Mouse (Mus musculus): ENCODE data around the gene Ltb4r2. TPM values are rescaled to one million over a fixed set of nuclear protein-coding genes. Genes with fewer than 3 reads are reported as not detected.

Gene Ltb4r2
- polyA plus RNA-seq, 2 experiments: 0.44 to 0.74 TPM

DNA sequence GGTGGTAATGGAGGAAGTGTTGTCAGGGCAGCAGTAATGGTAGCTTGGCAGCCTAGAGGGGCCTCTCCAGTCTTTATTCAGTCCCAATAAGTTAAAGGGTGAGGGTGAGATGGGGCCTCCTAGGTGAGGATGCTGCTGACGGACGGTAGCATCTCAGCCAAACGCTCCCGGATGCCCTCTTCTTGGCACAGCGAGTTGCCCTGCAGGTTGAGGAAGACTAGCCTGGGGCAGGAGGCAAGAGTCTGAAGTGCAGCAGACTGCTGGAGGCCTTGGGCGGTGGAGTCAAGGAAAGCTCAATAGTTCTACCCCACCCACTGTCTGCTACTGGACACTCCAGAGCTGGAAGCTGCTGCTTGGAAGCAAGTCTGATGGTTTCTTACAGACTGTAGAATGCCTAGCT lies 45.0 kb upstream of the Ltb4r2 start:
- H3K9ac ChIP-seq (ENCODE audit: low read depth, low read length, severe bottlenecking): no peak overlapping the region
- H3K36me3 ChIP-seq (ENCODE audit: control insufficient read depth, insufficient read depth, low read length): peaks cover 30% of the 10 kb centered on the region
- peaks cover 6% of the 10 kb centered on the region for H3K27me3 ChIP-seq (ENCODE audit: control insufficient read depth, insufficient read depth, low read length)
- TF ChIP-seq POLR2A (IDR thresholded peaks at IDR 0.05; ENCODE audit: borderline replicate concordance, extremely low read depth, insufficient read depth, insufficient read length): no peak
- DNase-seq (ENCODE audit: low spot score) (no peak), ATAC-seq (ENCODE audit: low FRiP score, low read depth) (no peak)
- no peaks in the 10 kb centered on the region for H3K9me3 ChIP-seq (ENCODE audit: control insufficient read depth, low read length)
- no peak overlapping the region for H3K4me2 ChIP-seq (replicated peaks; ENCODE audit: low read depth, low read length, severe bottlenecking)
- 96% methylated on average over 6 of the region's 6 CpGs for WGBS
- no peak overlapping the region for H3K27ac ChIP-seq (replicated peaks; ENCODE audit: low read depth, low read length)
- H3K4me1 ChIP-seq (ENCODE audit: control insufficient read depth, insufficient read depth, low read length): peaks cover 6% of the 10 kb centered on the region; the same call in 1 of the 2 replicates
- no peak overlapping the region for H3K4me3 ChIP-seq (replicated peaks; ENCODE audit: low read length)

DNA sequence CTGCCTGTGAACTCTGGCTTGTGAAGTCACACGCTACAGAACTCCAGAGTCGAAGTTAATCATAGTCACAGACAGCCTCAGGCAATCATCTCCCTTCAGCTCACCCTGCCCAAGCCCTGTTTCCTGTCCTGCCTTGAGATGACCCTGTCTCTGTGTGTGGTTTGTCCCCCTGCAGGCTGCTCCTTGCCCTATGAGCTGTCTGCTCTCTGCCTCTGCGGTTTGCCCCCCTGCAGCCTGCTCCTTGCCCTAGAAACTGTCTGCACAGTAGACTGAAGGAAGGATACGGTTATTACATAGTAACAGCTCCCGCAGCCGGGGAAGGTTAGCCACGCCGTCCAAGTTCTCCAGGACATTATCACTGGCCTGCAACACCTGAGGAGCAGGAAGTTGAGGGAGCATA lies 44.3 kb upstream of the Ltb4r2 start:
- peaks cover 30% of the 10 kb centered on the region for H3K36me3 ChIP-seq (ENCODE audit: control insufficient read depth, insufficient read depth, low read length)
- H3K4me2 ChIP-seq (replicated peaks; ENCODE audit: low read depth, low read length, severe bottlenecking): no peak overlapping the region
- H3K4me3 ChIP-seq (replicated peaks; ENCODE audit: low read length): no peak overlapping the region
- no peak overlapping the region for H3K27ac ChIP-seq (replicated peaks; ENCODE audit: low read depth, low read length)
- peaks cover 6% of the 10 kb centered on the region; the same call in 1 of the 2 replicates for H3K4me1 ChIP-seq (ENCODE audit: control insufficient read depth, insufficient read depth, low read length)
- H3K9me3 ChIP-seq (ENCODE audit: control insufficient read depth, low read length): no peaks in the 10 kb centered on the region
- DNase-seq (ENCODE audit: low spot score) (no peak), ATAC-seq (ENCODE audit: low FRiP score, low read depth) (no peak)
- 76% methylated on average over 8 of the region's 8 CpGs for WGBS
- H3K27me3 ChIP-seq (ENCODE audit: control insufficient read depth, insufficient read depth, low read length): peaks cover 6% of the 10 kb centered on the region
- no peak overlapping the region for H3K9ac ChIP-seq (ENCODE audit: low read depth, low read length, severe bottlenecking)
- no peak for TF ChIP-seq POLR2A (IDR thresholded peaks at IDR 0.05; ENCODE audit: borderline replicate concordance, extremely low read depth, insufficient read depth, insufficient read length)

DNA sequence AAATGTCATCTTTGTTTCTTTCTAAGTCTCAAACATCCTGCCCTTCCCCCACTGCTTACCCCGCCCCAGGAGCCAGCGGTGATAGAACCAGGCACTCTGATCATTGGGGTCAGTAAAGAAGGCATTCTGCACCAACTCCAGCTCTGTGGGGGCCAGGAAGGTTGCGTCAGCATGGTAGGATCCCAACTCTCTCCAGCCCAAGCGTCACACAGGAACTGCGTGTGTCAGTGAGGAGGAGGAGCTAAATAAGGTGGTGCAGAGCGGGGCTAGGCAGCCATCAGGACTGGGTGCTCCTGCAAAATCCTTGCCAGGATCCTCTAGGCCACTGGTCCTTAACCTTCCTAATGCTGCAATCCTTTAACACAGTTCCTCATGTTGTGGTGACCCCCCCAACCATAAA lies 41.5 kb upstream of the Ltb4r2 start:
- TF ChIP-seq POLR2A (IDR thresholded peaks at IDR 0.05; ENCODE audit: borderline replicate concordance, extremely low read depth, insufficient read depth, insufficient read length): no peak
- Histone ChIP-seq H3K9ac (ENCODE audit: low read depth, low read length, severe bottlenecking) (no peak overlapping the region), H3K4me3 (replicated peaks; ENCODE audit: low read length) (no peak overlapping the region), H3K27me3 (ENCODE audit: control insufficient read depth, insufficient read depth, low read length) (no peaks in the 10 kb centered on the region), H3K4me1 (ENCODE audit: control insufficient read depth, insufficient read depth, low read length) (0 out of 2 replicates have a peak, but pooled peaks cover 2% of the 10 kb centered on the region), H3K9me3 (ENCODE audit: control insufficient read depth, low read length) (no peaks in the 10 kb centered on the region), H3K4me2 (replicated peaks; ENCODE audit: low read depth, low read length, severe bottlenecking) (no peak overlapping the region), H3K36me3 (ENCODE audit: control insufficient read depth, insufficient read depth, low read length) (peaks cover 30% of the 10 kb centered on the region), H3K27ac (replicated peaks; ENCODE audit: low read depth, low read length) (no peak overlapping the region)
- no peak for ATAC-seq (ENCODE audit: low FRiP score, low read depth)
- DNase-seq (ENCODE audit: low spot score): no peak
- 93% methylated on average over 6 of the region's 6 CpGs for WGBS

DNA sequence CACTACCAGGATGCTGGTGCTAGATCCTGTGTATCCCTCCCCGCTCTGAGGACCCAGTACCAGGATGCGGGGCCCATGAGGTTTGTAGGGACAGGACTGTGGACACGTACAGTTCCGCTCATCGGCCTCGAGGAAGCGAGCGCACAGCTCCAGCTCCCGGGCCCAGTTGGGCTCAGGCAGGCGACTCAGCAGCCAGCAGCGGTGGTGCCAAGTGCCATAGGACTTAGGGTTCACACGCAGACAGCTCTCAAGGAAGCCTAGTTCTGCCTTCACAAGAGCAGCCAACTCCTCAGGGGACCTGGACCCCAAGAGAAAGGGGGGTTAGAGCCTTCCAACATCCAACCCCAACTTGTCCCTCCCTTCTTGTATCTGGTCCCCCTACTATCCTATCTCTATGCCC lies 40.6 kb upstream of the Ltb4r2 start:
- Histone ChIP-seq H3K27ac (replicated peaks; ENCODE audit: low read depth, low read length) (no peak overlapping the region), H3K9ac (ENCODE audit: low read depth, low read length, severe bottlenecking) (no peak overlapping the region), H3K36me3 (ENCODE audit: control insufficient read depth, insufficient read depth, low read length) (peaks cover 30% of the 10 kb centered on the region), H3K27me3 (ENCODE audit: control insufficient read depth, insufficient read depth, low read length) (no peaks in the 10 kb centered on the region), H3K4me1 (ENCODE audit: control insufficient read depth, insufficient read depth, low read length) (0 out of 2 replicates have a peak, but pooled peaks cover 2% of the 10 kb centered on the region), H3K9me3 (ENCODE audit: control insufficient read depth, low read length) (no peaks in the 10 kb centered on the region), H3K4me3 (replicated peaks; ENCODE audit: low read length) (no peak overlapping the region), H3K4me2 (replicated peaks; ENCODE audit: low read depth, low read length, severe bottlenecking) (no peak overlapping the region)
- WGBS: 91% methylated on average over 12 of the region's 12 CpGs
- DNase-seq (ENCODE audit: low spot score) (no peak), ATAC-seq (ENCODE audit: low FRiP score, low read depth) (no peak)
- TF ChIP-seq POLR2A (IDR thresholded peaks at IDR 0.05; ENCODE audit: borderline replicate concordance, extremely low read depth, insufficient read depth, insufficient read length): no peak

DNA sequence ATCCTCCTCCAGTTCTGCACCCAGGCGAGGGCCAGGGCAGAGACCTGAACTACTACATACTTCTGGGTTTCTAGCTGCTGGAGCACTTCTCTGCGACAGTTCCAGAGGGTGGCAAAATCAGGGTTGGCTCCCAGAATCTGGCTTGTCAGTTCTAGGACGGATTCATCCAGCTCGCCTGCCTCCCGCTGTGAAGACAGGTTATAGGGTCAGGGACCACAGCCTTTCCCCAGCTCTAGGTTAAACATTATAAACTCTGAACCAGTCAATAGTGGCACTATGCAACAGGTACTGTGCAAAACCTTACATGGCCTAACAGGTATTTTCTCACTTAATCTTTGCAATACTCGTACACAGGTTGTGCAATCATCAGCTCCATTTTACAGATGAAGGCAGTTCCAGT lies 40.2 kb upstream of the Ltb4r2 start:
- Histone ChIP-seq H3K9ac (ENCODE audit: low read depth, low read length, severe bottlenecking) (no peak overlapping the region), H3K4me2 (replicated peaks; ENCODE audit: low read depth, low read length, severe bottlenecking) (peak overlapping the region; percentile 68), H3K9me3 (ENCODE audit: control insufficient read depth, low read length) (no peaks in the 10 kb centered on the region), H3K27me3 (ENCODE audit: control insufficient read depth, insufficient read depth, low read length) (no peaks in the 10 kb centered on the region), H3K4me3 (replicated peaks; ENCODE audit: low read length) (peak overlapping the region; percentile 76), H3K36me3 (ENCODE audit: control insufficient read depth, insufficient read depth, low read length) (peaks cover 30% of the 10 kb centered on the region), H3K27ac (replicated peaks; ENCODE audit: low read depth, low read length) (no peak overlapping the region), H3K4me1 (ENCODE audit: control insufficient read depth, insufficient read depth, low read length) (0 out of 2 replicates have a peak, but pooled peaks cover 2% of the 10 kb centered on the region)
- ATAC-seq (ENCODE audit: low FRiP score, low read depth) (no peak), DNase-seq (ENCODE audit: low spot score) (no peak)
- 81% methylated on average over 6 of the region's 6 CpGs for WGBS
- TF ChIP-seq POLR2A (IDR thresholded peaks at IDR 0.05; ENCODE audit: borderline replicate concordance, extremely low read depth, insufficient read depth, insufficient read length): no peak
